Mouse (Mus musculus): Measurements from ENCODE around the gene Atg13.

Gene Atg13

GRCm38 (mm10) chr2:91645811-91646210 lies 64.6 kb downstream of the Atg13 start:
- DNase-seq: no peak

GRCm38 (mm10) chr2:91645354-91645753 lies 65.0 kb downstream of the Atg13 start:
- no peak for DNase-seq

- DNase-seq: no peak
Measured at GRCm38 (mm10) chr2:91644021-91644420, 66.4 kb downstream of the Atg13 start.

GRCm38 (mm10) chr2:91642825-91643415 lies 67.5 kb downstream of the Atg13 start:
- DNase-seq: no peak

GRCm38 (mm10) chr2:91638931-91639330 lies 71.4 kb downstream of the Atg13 start:
- no peak for DNase-seq

GRCm38 (mm10) chr2:91636727-91637338 lies 73.5 kb downstream of the Atg13 start:
- no peak for DNase-seq

- DNase-seq: no peak
Measured at GRCm38 (mm10) chr2:91636229-91636628, 74.1 kb downstream of the Atg13 start, which contains the start of gene F2. F2 (minus strand) TSS chr2:91636414.

- DNase-seq: no peak
Measured at GRCm38 (mm10) chr2:91635486-91635885, 74.9 kb downstream of the Atg13 start.

GRCm38 (mm10) chr2:91634841-91635240 lies 75.5 kb downstream of the Atg13 start:
- peak; percentile 43 to 57 for DNase-seq

- DNase-seq: no peak
Measured at GRCm38 (mm10) chr2:91633334-91633977, 76.9 kb downstream of the Atg13 start.

- no peak for DNase-seq
Measured at GRCm38 (mm10) chr2:91632316-91632715, 78.1 kb downstream of the Atg13 start.

- DNase-seq: no peak
Measured at GRCm38 (mm10) chr2:91631826-91632225, 78.5 kb downstream of the Atg13 start.

- no peak for DNase-seq
Measured at GRCm38 (mm10) chr2:91630384-91630783, 80.0 kb downstream of the Atg13 start.

- DNase-seq: no peak
Measured at GRCm38 (mm10) chr2:91629682-91630081, 80.7 kb downstream of the Atg13 start.

- no peak for DNase-seq
Measured at GRCm38 (mm10) chr2:91628171-91628570, 82.2 kb downstream of the Atg13 start.

- DNase-seq: no peak
Measured at GRCm38 (mm10) chr2:91627486-91627885, 82.9 kb downstream of the Atg13 start.

All from cerebellum, postnatal 36 days (tissue).